In genomic region chr12:33016824-33017705, GRCm38 (mm10) we compare ENCODE assay signal across 19 mouse cellular contexts.
DNase-seq lines count a peak whose midpoint lies in the region; ATAC-seq and TF ChIP-seq lines count a peak whose summit lies in the region.
"Had no signal": no experiment of that assay in that cellular context is flagged by ENCODE, and none has a peak within 500 bp of the region (broad histone marks: within the 10 kb centered on the region; RNA-seq: fewer than 3 reads in every experiment).

No protein-coding gene starts in this region.

- no peak for ATAC-seq in liver, embryonic 15.5 days (ENCODE audit: insufficient read depth)
- ATAC-seq in inflammation-experienced regulatory T-cells, adult 6 months = peak; percentile 80
- no peak for ATAC-seq in stomach, postnatal 0 days (ENCODE audit: low FRiP score, low TSS enrichment)
- no peak for ATAC-seq in hindbrain, postnatal 0 days
- ATAC-seq in hindbrain, embryonic 14.5 days (ENCODE audit: low FRiP score) = no peak
- ATAC-seq: intestine, embryonic 16.5 days; midbrain, embryonic 15.5 days had no signal

- H3K27ac ChIP-seq in liver, embryonic 15.5 days (replicated peaks) = no peak overlapping the region
- no peak overlapping the region for H3K27ac ChIP-seq in CH12.LX (ENCODE audit: insufficient read depth, low read depth)
- no peak overlapping the region for H3K27ac ChIP-seq in stomach, postnatal 0 days (replicated peaks)
- H3K27ac ChIP-seq in hindbrain, postnatal 0 days = no peak overlapping the region
- H3K27ac ChIP-seq in hindbrain, embryonic 14.5 days = no peak overlapping the region
- H3K27ac ChIP-seq: gastrocnemius, adult 2 months; kidney, postnatal 0 days; midbrain, embryonic 15.5 days had no signal

- no peak for TF ChIP-seq POLR2A in CH12.LX (IDR thresholded peaks at IDR 0.05; ENCODE audit: low read depth, low read length)

- WGBS in liver, embryonic 15.5 days (ENCODE audit: insufficient replicate concordance) = 36% methylated on average over 7 of the region's 7 CpGs
- WGBS in stomach, postnatal 0 days = 71% methylated on average over 7 of the region's 7 CpGs
- 75% methylated on average over 7 of the region's 7 CpGs for WGBS in hindbrain, postnatal 0 days
- WGBS in hindbrain, embryonic 14.5 days = 79% methylated on average over 7 of the region's 7 CpGs

- DNase-seq in liver (no peak), CH12.LX (ENCODE audit: extremely low read depth) (peak; percentile 52)
- DNase-seq in stomach, postnatal 0 days (ENCODE audit: low spot score) = no peak
- DNase-seq in hindbrain, postnatal 0 days (ENCODE audit: low spot score) = no peak
- DNase-seq in hindbrain, embryonic 14.5 days (ENCODE audit: low spot score) = no peak
- DNase-seq: adrenal gland, adult 8-10 months; cerebellum, adult 11 months; cerebellum, postnatal 25 days; gastrocnemius, adult 2 months; heart, adult 11 months; heart, postnatal 4 days; lung, adult 2 months; lung, postnatal 36 days; thymus, postnatal 36 days had no signal

- in situ Hi-C loops in CH12.LX (cut with MboI; ENCODE audit: low pct_ligation_motif_present, low pct_unique_long_range_greater_than_20kb, low sequenced_read_pairs) = no loop called here

- H3K9me3 ChIP-seq in liver, embryonic 15.5 days (replicated peaks) = no peaks in the 10 kb centered on the region
- no peaks in the 10 kb centered on the region for H3K9me3 ChIP-seq in CH12.LX (replicated peaks; ENCODE audit: low read length)
- no peaks in the 10 kb centered on the region for H3K9me3 ChIP-seq in stomach, postnatal 0 days (ENCODE audit: control insufficient read depth, low read length)
- H3K9me3 ChIP-seq in hindbrain, postnatal 0 days (ENCODE audit: low read length) = no peaks in the 10 kb centered on the region
- H3K9me3 ChIP-seq in hindbrain, embryonic 14.5 days (ENCODE audit: control insufficient read depth, low read length) = no peaks in the 10 kb centered on the region
- H3K9me3 ChIP-seq: midbrain, embryonic 15.5 days had no signal

- TF ChIP-seq RAD21 in CH12.LX (IDR thresholded peaks at IDR 0.05; ENCODE audit: low read depth, low read length) = no peak

- TF ChIP-seq EP300 in CH12.LX (IDR thresholded peaks at IDR 0.05; ENCODE audit: low read length) = no peak
- TF ChIP-seq EP300 in stomach, postnatal 0 days (optimal IDR thresholded peaks at IDR 0.05) = no peak

- no peaks in the 10 kb centered on the region for H3K79me2 ChIP-seq in CH12.LX (replicated peaks; ENCODE audit: control insufficient read depth, extremely low read depth, insufficient read depth, poor library complexity, severe bottlenecking)

- no peak overlapping the region for H3K4me3 ChIP-seq in liver, embryonic 15.5 days (replicated peaks)
- H3K4me3 ChIP-seq in CH12.LX (replicated peaks in 1 of 3; ENCODE audit: low read depth in 2 of 3, low read length in 2 of 3, poor library complexity in 1 of 3) = no peak overlapping the region
- H3K4me3 ChIP-seq in stomach, postnatal 0 days (ENCODE audit: low read depth, low read length) = no peak overlapping the region
- no peak overlapping the region for H3K4me3 ChIP-seq in hindbrain, postnatal 0 days (ENCODE audit: low read length)
- no peak overlapping the region for H3K4me3 ChIP-seq in hindbrain, embryonic 14.5 days (replicated peaks; ENCODE audit: low read length)
- H3K4me3 ChIP-seq: gastrocnemius, adult 2 months; midbrain, embryonic 15.5 days had no signal

- TF ChIP-seq CTCF in CH12.LX (conservative IDR thresholded peaks at IDR 0.05 in 1 of 2, IDR thresholded peaks at IDR 0.05 in 1 of 2; ENCODE audit: low read depth in 2 of 2, low read length in 2 of 2) = no peak
- no peak for TF ChIP-seq CTCF in stomach, postnatal 0 days (IDR thresholded peaks at IDR 0.05; ENCODE audit: low read depth)
- no peak for TF ChIP-seq CTCF in hindbrain, postnatal 0 days (IDR thresholded peaks at IDR 0.05; ENCODE audit: low read depth)

- no peak overlapping the region for H3K9ac ChIP-seq in liver, embryonic 15.5 days
- no peak overlapping the region for H3K9ac ChIP-seq in CH12.LX (ENCODE audit: insufficient read depth, low read depth)
- 0 out of 2 replicates have a peak overlapping the region, but pooled peaks have one; percentile 2 for H3K9ac ChIP-seq in stomach, postnatal 0 days (ENCODE audit: low read length)
- H3K9ac ChIP-seq in hindbrain, postnatal 0 days (replicated peaks; ENCODE audit: low read length) = no peak overlapping the region
- H3K9ac ChIP-seq in hindbrain, embryonic 14.5 days = no peak overlapping the region
- H3K9ac ChIP-seq: midbrain, embryonic 15.5 days had no signal

- no peaks in the 10 kb centered on the region for H3K4me1 ChIP-seq in liver, embryonic 15.5 days (replicated peaks)
- H3K4me1 ChIP-seq in CH12.LX (ENCODE audit: control insufficient read depth in 1 of 2, insufficient read depth in 2 of 2) = peaks cover 0 to 31% of the 10 kb centered on the region in 2 experiments; a peak in 2 of 4 replicates
- H3K4me1 ChIP-seq in stomach, postnatal 0 days (replicated peaks; ENCODE audit: control insufficient read depth, insufficient read depth) = no peaks in the 10 kb centered on the region
- no peaks in the 10 kb centered on the region for H3K4me1 ChIP-seq in hindbrain, postnatal 0 days (ENCODE audit: insufficient read depth, low read length)
- H3K4me1 ChIP-seq in hindbrain, embryonic 14.5 days (replicated peaks; ENCODE audit: control insufficient read depth, insufficient read depth, low read length) = no peaks in the 10 kb centered on the region; the same call in 1 of the 2 replicates

- peaks cover 6% of the 10 kb centered on the region; the same call in 1 of the 2 replicates for H3K27me3 ChIP-seq in liver, embryonic 15.5 days
- H3K27me3 ChIP-seq in CH12.LX (replicated peaks) = no peaks in the 10 kb centered on the region
- no peaks in the 10 kb centered on the region for H3K27me3 ChIP-seq in stomach, postnatal 0 days (ENCODE audit: control insufficient read depth, insufficient read depth, low read length)
- no peaks in the 10 kb centered on the region for H3K27me3 ChIP-seq in hindbrain, postnatal 0 days (ENCODE audit: insufficient read depth, low read length)
- no peaks in the 10 kb centered on the region for H3K27me3 ChIP-seq in hindbrain, embryonic 14.5 days (ENCODE audit: control insufficient read depth, insufficient read depth, low read length)
- H3K27me3 ChIP-seq: midbrain, embryonic 15.5 days had no signal

- H3K36me3 ChIP-seq in liver, embryonic 15.5 days (replicated peaks) = no peaks in the 10 kb centered on the region
- H3K36me3 ChIP-seq in CH12.LX (replicated peaks in 1 of 2; ENCODE audit: control insufficient read depth in 1 of 2, insufficient read depth in 1 of 2, low read length in 1 of 2) = no peaks in the 10 kb centered on the region
- no peaks in the 10 kb centered on the region for H3K36me3 ChIP-seq in stomach, postnatal 0 days (ENCODE audit: control insufficient read depth, insufficient read depth, low read length)
- no peaks in the 10 kb centered on the region for H3K36me3 ChIP-seq in hindbrain, postnatal 0 days (ENCODE audit: insufficient read depth, low read length)
- H3K36me3 ChIP-seq in hindbrain, embryonic 14.5 days (replicated peaks; ENCODE audit: control insufficient read depth, insufficient read depth) = no peaks in the 10 kb centered on the region
- H3K36me3 ChIP-seq: midbrain, embryonic 15.5 days had no signal

- dilution Hi-C loops in CH12.LX (cut with MboI; ENCODE audit: extremely low pct_ligation_motif_present, extremely low pct_unique_long_range_greater_than_20kb, low sequenced_read_pairs) = no loop called here

- peak overlapping the region; percentile 6; the same call in 1 of the 2 replicates for H3K4me2 ChIP-seq in liver, embryonic 15.5 days
- peak overlapping the region; percentile 13 for H3K4me2 ChIP-seq in CH12.LX (ENCODE audit: insufficient read depth, low read depth, poor library complexity, severe bottlenecking)
- H3K4me2 ChIP-seq in stomach, postnatal 0 days (replicated peaks; ENCODE audit: low read depth) = no peak overlapping the region
- H3K4me2 ChIP-seq in hindbrain, postnatal 0 days (ENCODE audit: low read depth, low read length) = no peak overlapping the region
- no peak overlapping the region for H3K4me2 ChIP-seq in hindbrain, embryonic 14.5 days (replicated peaks)
- H3K4me2 ChIP-seq: midbrain, embryonic 15.5 days had no signal

TF ChIP-seq in CH12.LX, 34 proteins besides CTCF, POLR2A, EP300 and RAD21:
- TF ChIP-seq BHLHE40 (IDR thresholded peaks at IDR 0.05; ENCODE audit: low read depth, low read length) = peak; percentile 42; the same call in 1 of the 2 replicates
- no peak for TF ChIP-seq MAX (IDR thresholded peaks at IDR 0.05; ENCODE audit: low read length)

Comparison
In these comparisons a context has a peak if more than half of its experiments do, and no peak if none do; other contexts are left out.
1. H3K4me2 ChIP-seq: peak in liver, embryonic 15.5 days (single experiment) and CH12.LX (single experiment); none in stomach, postnatal 0 days (single experiment), hindbrain, postnatal 0 days (single experiment) and hindbrain, embryonic 14.5 days (single experiment).